Mouse (Mus musculus) spleen, postnatal 10 days (tissue): ENCODE results near the gene Ubtf.

Source experiments
- DNase-seq, 2 experiments: peaks; one replicate each; pipeline ENCODE4 v3.0.0; 2021 to 2022; ENCODE audit warnings: low spot score in 2 of 2

The Ubtf gene

GRCm38 (mm10) chr11:102347683-102348082, 28.1 kb upstream of the Ubtf start:
- DNase-seq: peak; percentile 45 to 67

DNA sequence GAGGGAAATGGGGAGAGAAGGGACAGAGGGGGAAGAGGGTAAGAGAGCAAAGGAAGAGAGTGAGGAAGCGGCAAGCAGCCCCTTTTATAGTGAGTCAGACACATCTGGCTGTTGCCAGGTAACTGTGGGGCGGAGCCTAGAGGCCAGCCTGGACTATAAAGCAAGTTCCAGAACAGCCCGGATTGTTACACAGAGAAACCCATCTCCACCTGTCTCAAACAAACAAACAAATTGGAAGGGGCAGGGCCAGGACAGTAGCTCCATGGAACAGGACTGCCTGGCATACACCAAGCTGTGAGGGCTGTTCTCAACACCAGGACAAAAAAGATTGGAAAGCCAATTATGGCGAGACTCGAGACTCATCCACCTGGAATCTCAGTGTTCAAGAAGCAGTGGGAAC, 27.4 kb upstream of the Ubtf start:
- DNase-seq: peak in 1 of 2 experiments; percentile 47

GRCm38 (mm10) chr11:102344458-102344857, 24.9 kb upstream of the Ubtf start:
- no peak for DNase-seq

- no peak for DNase-seq
These were observed 23.2 kb upstream of the Ubtf start for GRCm38 (mm10) chr11:102342742-102343141.

DNA sequence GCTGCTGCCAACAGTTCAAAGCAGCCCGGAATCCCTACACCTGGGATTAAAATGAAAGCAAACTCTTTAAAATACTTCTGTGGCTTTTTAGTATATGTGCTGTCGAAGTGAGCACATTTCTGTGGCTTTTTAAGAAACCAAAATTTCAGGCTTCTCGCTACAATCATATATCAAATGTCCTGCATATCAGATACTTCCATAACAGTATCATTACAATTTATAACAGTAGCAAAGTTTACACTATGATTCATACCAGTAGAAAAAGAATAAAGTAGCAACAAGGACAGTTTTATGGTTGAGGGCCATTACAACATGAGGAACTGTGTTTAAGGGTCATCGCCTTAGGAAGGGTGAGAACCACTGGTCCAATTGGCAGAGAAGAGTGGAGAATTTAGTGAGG, 21.6 kb upstream of the Ubtf start:
- no peak for DNase-seq

GRCm38 (mm10) chr11:102339624-102340023, 20.1 kb upstream of the Ubtf start:
- DNase-seq: peak in 1 of 2 experiments; percentile 46

DNA sequence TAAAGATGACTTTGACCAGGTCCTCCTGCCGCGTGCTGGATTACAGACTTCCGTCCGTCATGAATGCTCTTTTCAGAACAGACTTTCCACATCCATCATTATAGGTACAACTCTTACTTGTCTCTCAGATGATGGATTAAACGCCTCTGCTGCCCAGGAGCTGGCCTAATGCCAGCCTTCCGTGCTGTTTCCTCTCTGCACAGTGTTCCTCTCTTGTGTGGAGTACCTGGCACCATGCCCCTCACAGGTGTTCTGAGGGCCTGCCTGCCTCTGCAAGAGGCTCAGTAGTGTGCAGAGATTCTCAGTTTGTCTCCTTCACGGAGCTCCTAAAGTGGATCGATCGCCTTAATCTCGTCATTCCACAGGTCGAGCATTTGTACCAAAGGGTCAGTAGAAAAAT, 19.7 kb upstream of the Ubtf start:
- no peak for DNase-seq

GRCm38 (mm10) chr11:102338561-102338960, 19.0 kb upstream of the Ubtf start:
- DNase-seq: peak in 1 of 2 experiments; percentile 22

DNA sequence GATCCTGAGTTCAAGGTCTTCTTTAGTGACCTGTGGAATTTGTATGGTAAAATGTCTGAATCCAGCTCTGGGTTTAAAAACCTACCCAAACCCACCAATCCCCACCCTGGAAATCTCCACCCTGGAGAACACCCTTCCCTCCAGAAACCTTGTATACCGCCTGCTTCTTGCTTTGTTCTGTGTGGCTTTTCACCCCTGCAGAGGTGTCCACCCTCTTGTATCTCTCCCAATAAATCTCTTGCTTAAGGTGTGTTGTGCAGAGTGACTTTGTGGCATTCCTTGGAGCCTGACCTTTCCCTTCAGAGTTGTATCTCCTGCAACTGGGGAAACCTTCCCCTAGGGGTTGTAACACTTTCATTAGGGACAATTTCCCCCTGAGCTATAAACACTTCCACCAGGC, 18.4 kb upstream of the Ubtf start:
- no peak for DNase-seq

DNA sequence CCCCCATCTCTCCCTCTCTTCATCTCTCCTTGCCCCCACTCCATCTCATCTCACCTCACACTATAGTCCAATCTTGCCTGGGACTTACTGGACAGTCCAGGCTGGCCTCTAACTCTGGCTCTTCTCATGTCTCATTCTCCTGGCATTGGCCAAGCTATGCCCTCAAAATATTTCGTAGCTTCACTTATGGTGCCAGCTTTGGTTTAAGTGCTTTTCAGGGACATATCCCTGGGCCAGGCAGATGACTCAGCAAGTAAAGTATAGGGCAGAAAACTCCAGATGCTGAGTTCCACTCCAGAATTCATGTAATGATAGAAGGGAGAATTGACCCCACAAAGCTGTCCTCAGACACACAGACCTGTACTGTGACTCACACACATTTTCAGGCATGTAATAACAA, 16.6 kb upstream of the Ubtf start:
- no peak for DNase-seq

- DNase-seq: no peak
These were observed 15.6 kb upstream of the Ubtf start for GRCm38 (mm10) chr11:102334973-102335700.

- no peak for DNase-seq
These were observed 14.5 kb upstream of the Ubtf start for GRCm38 (mm10) chr11:102334010-102334409.

DNA sequence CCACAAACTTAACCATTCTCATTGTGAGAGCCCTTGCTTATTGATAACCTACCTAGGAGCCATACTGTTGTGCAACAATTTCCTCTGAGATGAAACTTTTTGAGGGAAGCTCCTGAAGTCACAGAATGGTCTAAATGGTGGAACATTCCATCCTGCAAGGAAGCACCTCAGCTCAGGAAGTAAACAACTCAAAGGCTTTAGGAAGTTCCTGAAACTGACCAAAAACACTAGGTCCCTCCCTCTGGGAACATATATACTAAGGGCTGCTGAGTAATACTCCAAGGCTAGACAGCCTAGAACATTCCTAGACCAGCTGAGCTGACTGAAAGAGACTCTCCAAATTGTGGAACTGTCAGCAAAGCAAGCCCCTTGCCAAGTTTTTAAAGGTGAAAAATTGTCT, 13.5 kb upstream of the Ubtf start:
- DNase-seq: no peak

- no peak for DNase-seq
These were observed 12.3 kb upstream of the Ubtf start for GRCm38 (mm10) chr11:102331806-102332205.

- DNase-seq: no peak
These were observed 10.5 kb upstream of the Ubtf start for GRCm38 (mm10) chr11:102330039-102330438.

DNA sequence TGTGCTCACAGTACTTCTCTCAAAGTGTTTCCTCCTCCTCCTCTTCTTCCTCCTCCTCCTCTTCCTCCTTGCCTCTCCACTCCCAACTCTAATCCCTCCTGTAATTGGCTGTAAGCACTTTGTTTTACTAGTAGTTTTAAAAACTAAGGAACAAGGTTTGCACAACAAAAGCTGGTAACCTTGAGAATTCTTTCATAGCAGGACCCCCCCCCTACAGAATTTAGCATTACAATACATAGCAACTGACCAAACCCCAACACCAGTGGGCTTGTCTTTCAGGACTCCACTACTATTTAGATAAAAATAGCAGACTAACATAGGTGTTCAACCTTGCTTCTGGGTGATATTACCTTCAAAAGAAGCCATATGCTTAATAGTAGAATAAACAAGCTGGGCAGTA, 10.0 kb upstream of the Ubtf start:
- no peak for DNase-seq

DNA sequence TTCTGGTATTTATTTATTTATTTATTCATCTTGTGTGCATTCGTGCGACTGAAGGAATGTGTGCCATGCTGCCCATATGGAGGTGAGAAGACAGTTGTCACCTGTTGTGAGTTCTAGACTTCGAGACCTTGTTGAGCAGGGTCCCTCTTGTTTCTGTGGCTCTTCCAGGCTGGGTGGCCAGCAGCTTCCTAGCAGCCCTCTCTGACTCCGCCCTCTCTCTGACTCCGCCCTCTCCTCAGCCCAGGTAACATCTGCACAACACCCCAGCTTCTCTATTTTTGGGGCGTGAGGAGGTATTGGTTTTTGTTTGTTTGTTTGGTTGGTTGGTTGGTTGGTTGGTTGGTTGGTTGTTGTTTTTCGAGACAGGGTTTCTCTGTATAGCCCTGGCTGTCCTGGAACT, 8.3 kb upstream of the Ubtf start:
- no peak for DNase-seq

DNA sequence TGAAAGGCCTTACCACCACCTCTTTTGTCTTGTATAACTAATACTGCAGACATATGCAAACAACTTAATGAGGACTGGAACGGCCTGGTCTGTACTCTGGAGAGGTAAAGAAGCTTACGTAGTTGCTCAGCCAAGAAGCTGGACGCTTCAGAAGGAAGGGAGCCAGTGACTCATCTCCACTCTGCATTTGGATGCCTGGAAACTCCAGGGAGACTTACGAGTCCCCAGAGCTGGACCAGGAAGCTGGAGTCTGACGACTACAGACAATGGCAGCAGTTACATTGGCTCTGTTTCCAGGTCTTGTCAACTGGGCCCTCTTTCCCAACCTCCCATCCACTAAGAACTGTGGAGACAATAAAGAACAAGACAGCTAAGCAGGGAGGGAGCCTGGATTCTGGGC, 7.7 kb upstream of the Ubtf start:
- DNase-seq: no peak

GRCm38 (mm10) chr11:102323516-102323915, 4.0 kb upstream of the Ubtf start:
- no peak for DNase-seq

DNA sequence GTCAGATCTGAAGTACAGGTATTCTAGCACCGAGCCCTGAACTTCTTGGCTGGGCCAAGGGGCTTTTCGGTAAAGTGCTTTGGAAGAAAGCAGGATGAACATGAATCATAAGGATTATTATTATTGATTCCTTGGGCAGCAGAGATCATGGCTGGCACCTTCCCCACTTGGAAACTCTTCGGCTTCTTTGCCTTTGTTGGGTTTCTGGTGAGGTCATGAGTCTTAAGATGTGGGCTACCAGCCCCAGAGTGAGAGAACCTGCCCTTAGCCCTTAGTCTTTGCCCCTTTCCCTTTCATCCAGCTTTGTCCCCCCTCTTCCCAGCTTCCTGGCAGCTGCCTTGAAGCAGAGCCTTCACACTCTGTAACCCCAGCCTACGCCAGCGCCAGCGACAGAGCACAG, 2.4 kb upstream of the Ubtf start:
- DNase-seq: no peak

DNA sequence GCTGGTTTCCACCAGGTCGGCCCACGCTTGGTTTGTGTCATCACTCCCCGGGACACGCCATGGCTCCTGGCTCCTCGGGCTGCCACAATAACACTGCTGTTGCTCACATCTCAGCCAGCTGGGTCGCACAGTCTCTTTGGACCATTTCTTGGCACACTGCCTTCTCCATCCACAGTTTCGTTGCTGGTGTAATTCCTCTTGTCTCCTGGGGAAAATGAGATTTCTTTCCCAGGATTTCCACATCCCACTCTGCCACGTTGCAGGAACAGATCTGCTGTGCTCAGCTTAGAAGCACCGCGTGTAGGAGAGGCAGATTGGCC, 1.1 kb upstream of the Ubtf start:
- DNase-seq: peak in 1 of 2 experiments; percentile 51

DNA sequence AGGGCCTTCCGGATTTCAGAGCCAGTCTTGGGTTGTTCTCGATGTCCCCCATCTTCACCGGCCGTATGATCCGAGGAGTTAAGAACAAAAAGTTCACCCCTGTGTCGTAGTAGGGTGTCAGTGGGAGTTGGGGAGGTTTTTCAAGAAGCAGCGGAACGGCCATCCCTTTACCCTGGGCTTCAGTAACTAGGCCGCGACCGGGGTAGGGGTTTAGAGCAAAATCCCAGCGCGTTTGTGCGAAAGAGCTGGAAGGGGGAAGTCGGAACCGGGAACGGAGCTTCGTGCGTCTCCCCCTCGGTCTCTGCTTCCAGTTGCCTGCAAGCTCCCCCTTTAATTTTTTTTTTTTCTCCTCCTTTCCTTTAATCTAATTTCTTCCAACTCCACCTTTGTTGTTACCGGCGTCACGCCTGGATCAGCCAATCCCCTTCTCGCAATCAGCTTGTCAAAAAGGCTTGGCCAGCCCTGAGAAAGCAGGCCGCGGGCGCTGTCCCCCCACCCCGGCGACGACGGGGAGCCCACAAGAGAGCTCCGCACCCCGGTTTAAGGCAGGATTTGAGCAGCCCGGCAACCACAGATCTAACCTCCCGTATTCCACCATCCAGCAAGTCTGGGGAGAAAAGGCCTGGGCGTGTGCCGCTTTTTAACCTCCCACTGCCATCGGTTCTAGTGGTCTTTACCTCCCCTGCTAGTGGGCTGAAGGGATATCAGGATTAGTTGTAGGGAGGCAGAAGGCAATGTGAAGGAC, 571 bp upstream of the Ubtf start:
- peak; percentile 74 to 82 for DNase-seq

DNA sequence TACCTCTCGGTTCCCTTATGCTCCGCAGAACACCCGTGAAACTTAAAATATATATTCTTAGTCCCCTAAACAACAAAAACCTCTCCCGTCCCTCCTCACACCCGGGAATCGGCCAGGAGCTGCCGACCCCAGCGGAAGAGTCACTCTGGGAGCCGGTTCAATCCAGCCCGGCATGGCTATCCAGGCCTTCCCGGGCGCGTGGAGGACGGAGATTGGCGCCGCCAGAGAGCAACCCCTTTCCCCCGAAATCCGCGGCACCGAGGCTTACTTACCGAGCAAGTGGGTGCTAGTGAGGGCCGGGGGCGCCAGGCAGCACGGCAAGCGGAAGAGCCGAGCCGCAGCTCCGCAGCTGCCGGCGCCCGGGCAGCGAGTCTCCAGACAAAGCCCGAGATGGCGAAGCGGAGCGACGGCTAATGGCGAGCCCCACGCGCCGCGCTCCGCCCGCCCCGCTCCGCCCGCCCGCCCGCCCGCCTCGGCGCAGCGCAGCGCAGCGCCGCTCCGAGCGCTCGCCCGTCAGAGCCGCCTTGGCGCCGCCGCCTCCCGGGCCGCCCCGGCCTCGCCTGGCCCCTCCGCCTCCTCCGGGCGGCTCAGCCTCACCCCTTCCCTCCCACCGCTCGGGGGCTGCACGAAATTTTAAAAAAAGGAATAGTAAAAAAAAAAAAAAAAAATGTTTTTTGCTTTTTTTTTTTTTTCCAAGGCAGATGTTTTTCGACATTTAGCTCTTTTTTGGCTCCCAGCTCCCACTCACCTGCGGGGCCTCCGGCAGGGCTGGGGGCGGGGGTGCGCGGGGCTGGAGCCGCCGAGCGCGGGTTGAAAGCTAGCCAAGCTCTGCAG, 749 bp downstream of the Ubtf start:
- DNase-seq: peak in 1 of 2 experiments; percentile 76
